Mouse (Mus musculus) activated CD4-positive, CD25-positive, alpha-beta regulatory T cell, adult 4 months (primary cell): ENCODE measurements around the gene Idh1. TPM values are rescaled to one million over a fixed set of nuclear protein-coding genes. Genes with fewer than 3 reads are reported as not detected.

Experiments used
- ATAC-seq: one replicate; pipeline ENCODE4 v1.8.0; 2017
- polyA plus RNA-seq, 2 experiments: library from polyadenylated mRNA; unstranded; fragments of 100-300 nt; shearing (Covaris generic); gene quantifications; one replicate each; pipeline ENCODE4 v1.2.1; 2017

Gene Idh1
- polyA plus RNA-seq, 2 experiments from 2014 or later: 7.0 to 13.7 TPM

DNA sequence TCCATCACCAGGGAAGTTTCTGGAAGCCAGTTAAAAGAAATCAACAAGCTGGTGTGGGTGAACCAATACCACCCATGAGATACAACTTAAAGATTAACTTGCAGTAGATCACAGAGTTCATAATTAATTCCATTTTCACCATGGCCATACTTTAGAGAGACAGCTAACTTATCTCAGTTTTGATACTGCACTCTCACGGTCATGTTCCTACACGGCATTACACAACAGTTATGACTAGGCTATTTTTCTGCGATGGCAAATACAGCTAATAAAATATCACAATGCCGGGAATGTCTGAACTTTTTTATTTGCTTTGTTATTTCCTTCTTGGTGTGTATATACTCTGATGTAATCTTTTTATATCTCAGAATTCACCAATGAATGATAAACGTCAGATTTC is 9.4 kb downstream of the Idh1 start:
- no peak for ATAC-seq

- ATAC-seq: no peak
These were observed 10.1 kb downstream of the Idh1 start for GRCm38 (mm10) chr1:65176171-65176570.

GRCm38 (mm10) chr1:65173716-65174115 is 12.6 kb downstream of the Idh1 start:
- ATAC-seq: no peak

GRCm38 (mm10) chr1:65171579-65171978 is 14.7 kb downstream of the Idh1 start:
- ATAC-seq: no peak

DNA sequence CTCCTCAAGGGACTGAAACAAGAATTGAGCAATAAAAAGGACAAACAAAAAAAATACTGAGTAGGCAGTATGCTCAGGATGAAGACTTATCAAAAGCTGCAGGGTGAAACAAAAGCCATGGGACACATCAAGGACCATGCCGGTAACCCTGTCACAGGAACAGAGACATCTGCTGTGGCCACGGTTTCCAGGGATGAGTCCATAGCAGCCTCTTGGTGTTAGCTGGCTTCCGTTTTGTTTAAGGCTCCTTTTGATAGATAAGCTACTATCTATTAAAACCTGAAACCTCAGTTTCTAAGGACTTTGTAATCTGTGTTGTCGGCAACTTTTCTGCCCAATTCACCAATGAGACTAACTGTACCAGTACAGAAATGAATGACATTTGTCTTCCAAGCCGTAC is 16.4 kb downstream of the Idh1 start:
- ATAC-seq: no peak

DNA sequence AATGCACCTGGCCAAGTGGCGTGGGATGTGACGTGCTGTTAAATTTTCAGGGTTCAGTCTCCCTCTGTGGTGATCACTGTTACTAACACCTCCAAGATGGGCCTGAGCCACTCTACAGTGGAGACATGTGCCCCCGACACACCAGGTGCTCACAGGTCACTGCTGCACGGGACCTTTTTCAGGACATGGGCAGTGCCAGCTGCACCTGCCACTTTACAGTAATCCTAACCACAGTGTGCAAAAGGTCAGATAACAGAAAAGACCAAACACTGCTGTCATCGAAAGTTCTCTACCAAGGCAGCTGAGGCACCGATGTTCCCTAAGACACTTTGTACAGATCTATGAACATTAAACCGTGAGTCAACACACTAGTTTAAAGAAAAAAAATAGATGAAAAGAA is 16.8 kb downstream of the Idh1 start:
- no peak for ATAC-seq

DNA sequence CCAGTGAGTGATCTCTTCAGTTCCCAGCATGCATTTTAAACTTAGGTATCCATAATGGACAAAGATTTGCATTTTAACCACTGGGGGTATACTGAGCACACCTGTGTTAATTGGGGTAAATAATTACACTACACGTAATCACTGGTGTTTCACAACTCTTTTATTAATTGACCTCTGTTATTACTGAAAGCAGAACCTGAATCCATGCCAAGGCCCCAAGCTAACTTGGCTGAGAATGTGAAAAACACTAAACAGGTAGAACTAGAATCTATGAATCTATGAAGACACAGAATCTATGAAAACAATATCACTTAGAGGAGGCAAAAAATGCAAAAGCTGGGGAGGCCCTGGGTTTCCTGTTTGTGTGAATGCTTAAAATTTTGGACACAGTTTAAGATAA is 18.8 kb downstream of the Idh1 start:
- no peak for ATAC-seq

GRCm38 (mm10) chr1:65162210-65162609 is 24.1 kb downstream of the Idh1 start:
- ATAC-seq: no peak

DNA sequence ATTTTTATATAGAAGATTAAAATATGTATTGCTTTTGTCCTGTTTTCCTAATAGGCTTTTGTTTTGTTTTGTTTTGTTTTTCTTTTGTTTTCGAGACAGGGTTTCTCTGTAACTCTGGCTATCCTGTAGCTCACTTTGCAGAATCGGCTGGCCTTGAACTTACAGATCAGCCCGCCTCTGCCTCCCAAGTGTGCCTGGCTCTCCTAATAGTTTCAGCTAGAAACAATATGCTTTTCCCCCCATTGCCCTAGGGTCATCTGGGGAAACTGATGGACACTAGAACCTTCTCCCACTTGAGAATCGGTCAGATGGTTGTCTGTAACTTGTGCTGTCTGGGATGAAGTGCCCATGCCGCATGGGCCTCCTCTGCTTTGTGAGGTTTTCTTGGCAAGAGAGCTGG is 30.2 kb downstream of the Idh1 start:
- no peak for ATAC-seq

GRCm38 (mm10) chr1:65154814-65155213 is 31.5 kb downstream of the Idh1 start:
- ATAC-seq: no peak

GRCm38 (mm10) chr1:65147971-65148370 is 38.3 kb downstream of the Idh1 start:
- no peak for ATAC-seq

- no peak for ATAC-seq
These were observed 39.0 kb downstream of the Idh1 start for GRCm38 (mm10) chr1:65147326-65147725.

DNA sequence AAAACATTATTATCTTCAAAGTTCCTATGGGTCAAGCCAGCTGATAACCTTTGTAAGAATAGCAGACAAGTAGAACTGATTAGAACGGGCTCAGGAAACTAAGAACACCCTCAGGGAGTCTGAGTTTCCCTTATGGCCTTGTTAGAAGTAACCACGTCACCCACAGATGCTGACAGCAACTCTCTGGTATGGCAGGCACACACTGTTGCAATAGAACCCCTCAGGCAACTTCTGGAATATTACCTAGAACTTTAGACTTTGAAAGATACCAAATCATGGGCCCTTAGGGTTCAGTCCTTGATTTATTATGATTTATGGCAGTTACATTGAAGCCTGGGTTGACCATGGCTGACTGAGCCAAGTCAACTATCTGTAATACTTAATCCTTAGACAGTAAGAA is 39.7 kb downstream of the Idh1 start:
- ATAC-seq: no peak

DNA sequence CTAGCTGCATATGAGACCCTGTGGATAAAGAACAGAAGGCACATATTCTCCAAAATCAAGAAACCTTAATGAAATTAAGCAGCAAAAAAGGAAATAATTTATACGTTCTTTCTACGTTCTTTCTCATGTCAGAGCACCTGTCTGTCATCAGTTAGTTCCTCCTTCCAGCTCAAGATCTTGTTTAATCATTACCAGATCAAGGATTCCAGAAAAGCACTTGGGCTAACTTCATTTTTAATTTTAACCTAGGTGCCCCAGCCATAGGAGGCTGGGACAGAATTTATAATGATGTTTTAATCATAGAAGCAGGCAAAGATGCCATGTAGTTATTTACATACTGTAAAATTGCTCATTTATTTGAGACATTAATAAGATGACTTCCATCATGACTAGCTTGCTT is 41.5 kb downstream of the Idh1 start:
- no peak for ATAC-seq

GRCm38 (mm10) chr1:65137560-65137959 is 48.7 kb downstream of the Idh1 start:
- no peak for ATAC-seq

GRCm38 (mm10) chr1:65132833-65133232 is 53.5 kb downstream of the Idh1 start:
- no peak for ATAC-seq

DNA sequence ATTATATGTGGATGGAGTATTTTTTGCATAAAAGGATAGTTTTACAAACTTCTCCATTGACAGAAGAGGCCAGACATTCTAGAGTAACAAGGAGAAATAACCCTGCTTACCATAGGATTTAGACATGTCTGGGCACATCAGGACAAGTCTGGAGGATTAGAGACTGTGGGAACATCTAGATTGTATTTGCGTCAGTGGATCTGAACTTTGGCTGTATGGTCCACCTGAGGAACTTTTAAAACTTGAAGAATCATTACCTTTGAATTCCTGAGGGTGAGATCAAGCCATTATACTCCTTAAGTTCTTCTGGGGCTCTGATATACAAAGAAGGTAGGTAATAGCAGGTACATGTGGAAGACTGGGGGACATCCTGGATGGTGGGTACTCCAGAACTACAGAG is 54.6 kb downstream of the Idh1 start:
- ATAC-seq: no peak

GRCm38 (mm10) chr1:65130226-65130625 is 56.1 kb downstream of the Idh1 start:
- ATAC-seq: no peak

- ATAC-seq: no peak
These were observed 56.6 kb downstream of the Idh1 start for GRCm38 (mm10) chr1:65129634-65130180.

GRCm38 (mm10) chr1:65122574-65123372 is 63.5 kb downstream of the Idh1 start, which contains the start of gene D630023F18Rik:
D630023F18Rik (minus strand) TSS chr1:65123214.
- no peak for ATAC-seq

DNA sequence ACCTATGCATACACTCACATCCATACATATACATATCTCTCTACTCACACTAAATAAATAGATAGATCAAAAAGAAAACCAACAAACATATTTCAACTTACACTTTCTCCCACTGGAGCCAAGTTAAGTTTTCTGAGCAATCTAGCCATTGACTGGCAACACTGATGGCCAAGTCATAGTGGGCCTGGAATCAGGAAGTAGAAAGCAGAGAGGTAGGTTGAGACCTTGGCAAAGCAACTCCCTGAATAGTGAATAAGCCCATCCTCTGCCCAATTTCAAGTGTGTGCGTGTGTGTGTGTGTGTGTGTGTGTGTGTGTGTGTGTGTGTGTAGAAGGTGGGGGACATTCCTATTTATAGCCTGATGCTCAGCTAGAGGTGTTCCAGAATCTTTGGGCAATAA is 66.9 kb downstream of the Idh1 start, which contains the start of gene Gm28845:
TSS of gene Gm28845 (minus strand) at position 121 of the 400 bp plus-strand sequence.
- no peak for ATAC-seq

- ATAC-seq: no peak
These were observed 68.0 kb downstream of the Idh1 start for GRCm38 (mm10) chr1:65118150-65118913.

GRCm38 (mm10) chr1:65113536-65114172 is 72.6 kb downstream of the Idh1 start:
- no peak for ATAC-seq
